Mouse (Mus musculus) testis, postnatal 10 days (tissue): Measurements from ENCODE around the gene Dicer1.

ENCODE experiments used
- DNase-seq: peaks from one replicate; pipeline ENCODE4 v3.0.0; 2021; ENCODE audit warnings: low spot score

Dicer1 gene

DNA sequence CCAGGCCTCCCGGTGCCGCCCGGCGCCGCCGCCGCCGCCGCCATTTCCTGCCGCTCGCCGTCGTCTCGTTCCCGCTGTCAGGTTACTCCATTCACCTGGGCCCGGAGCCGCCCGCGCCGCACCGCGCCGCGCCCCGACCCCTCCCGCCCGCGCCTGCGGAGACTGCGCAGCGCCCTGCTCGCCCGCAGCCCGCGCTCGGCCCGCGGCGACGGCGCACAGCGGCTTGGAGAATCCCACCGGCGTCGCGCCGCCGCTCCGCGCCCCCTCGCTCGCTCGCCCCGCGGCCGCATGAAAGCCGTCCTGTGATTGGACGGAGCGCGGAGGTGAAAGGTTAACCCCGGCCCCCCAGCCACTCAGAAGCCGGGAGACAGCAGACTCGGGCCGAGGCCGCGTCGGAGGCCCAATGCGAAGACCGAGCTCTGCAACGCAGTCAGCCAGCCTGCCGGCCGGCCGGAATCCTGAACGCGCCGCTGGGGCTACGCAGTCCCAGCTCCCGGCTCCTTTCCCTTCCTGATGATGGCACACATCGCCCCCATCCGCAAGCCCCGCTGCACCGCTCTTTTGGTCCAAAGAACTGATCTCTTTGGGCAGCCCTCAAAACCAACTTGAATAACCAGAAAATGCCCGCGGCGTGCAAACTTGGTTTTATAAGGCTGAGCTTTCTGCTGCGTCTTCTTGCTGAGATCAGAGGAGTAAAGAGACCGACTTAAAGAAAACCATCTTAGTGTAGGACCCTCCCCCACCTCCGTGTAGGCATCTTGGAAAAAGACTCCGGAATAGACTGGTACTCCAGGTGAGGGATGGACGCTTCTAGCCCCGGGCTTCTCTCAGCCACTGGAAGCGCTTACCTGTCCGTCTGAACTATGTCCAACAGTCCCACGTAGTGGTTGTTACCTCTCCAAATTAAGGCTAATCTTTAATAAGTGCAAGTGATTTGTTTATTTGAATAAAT is at the start of gene Dicer1:
Gene Dicer1, minus strand, starts transcription at position 139 of the 952 bp plus-strand sequence.
- DNase-seq: peak; percentile 99

DNA sequence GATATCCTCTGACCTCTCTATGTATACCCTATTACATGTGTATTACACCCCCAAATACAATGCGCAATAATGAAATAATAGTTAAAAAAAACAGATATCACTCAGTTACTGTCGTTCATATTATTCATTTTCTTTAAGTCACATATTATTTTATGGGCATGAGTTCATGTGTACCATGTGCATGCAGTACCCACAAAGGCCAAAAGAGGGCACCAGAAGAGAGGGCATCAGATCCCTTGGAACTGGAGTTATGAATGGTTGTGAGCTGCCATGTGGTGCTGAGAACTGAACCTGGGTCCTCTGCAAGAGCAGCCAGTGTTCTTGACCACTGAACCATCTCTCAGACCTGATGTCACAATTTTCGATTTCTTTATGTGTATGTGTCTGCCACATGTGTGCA is 47.6 kb upstream of the Dicer1 start:
- DNase-seq: no peak

DNA sequence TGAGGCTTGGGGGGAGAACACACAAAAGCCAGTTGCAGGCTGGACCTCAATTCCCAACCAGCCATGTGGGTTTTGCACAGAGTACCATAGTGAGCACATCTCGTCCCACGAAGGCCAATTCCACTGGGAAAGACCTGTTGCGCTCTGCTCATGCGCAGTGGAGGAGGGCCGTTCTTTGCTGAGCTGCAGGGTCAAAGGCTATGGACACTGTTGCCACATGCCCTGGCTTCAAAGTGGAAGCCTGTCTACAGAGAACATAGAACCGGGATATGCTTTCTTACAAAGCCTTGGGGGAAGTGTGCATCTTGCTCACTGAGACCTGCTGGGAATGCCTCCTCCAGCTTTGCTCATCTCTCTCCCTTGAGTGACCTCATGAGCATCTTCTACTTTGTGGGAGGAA is 46.2 kb upstream of the Dicer1 start:
- no peak for DNase-seq

DNA sequence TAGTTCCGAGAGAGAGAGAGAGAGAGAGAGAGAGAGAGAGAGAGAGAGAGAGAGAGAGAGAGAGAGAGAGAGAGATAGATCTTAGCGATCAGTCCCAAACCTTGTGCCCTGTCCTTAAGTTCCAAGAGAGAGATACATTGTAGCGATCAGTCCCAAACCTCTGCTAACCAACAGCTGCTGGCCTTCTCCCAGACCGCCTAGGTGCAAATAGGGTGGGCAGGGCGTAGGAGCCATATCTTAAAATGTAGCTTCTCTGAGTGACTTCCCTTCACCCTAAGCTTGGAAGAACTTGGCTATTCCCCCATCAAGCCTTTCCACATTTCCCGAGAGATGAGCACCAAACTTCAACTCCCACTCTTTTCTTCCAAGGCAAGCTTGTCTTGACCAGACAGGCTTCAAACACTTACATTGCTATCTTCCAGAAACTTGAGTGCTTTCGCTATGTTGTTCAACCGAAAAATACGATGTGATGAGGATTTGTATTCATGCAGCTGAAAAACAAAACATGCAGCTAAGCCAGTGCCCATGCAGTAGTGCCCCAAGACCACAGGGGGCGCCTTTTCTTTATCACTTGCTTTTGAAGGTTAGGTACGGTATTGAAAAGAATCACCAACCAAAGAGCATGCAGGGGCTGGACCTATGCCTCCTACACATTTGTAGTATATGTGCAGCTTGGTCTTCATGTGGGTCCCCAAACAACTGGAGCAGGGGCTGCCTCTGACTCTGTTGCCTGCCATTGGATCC is 45.1 kb upstream of the Dicer1 start:
- peak; percentile 70 for DNase-seq

DNA sequence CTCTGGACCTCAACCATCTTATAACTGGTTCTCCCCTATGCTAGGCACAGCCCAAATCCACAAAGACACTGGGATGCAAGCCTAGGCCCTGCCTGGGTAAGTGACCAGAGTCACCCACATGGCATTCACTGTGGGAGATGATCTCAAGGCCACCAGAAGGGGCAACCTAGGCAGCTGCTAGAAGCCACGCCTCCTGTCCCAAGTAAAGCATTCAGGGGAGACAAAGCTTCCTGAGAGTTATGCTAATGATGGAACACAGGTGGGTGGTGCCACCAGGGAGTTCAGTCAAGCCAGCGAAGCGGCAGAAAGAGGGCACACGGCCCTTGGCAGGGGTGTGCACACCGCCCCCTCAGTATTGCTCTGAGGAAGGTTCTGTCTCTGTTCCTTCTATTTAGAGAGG is 43.2 kb upstream of the Dicer1 start:
- no peak for DNase-seq

DNA sequence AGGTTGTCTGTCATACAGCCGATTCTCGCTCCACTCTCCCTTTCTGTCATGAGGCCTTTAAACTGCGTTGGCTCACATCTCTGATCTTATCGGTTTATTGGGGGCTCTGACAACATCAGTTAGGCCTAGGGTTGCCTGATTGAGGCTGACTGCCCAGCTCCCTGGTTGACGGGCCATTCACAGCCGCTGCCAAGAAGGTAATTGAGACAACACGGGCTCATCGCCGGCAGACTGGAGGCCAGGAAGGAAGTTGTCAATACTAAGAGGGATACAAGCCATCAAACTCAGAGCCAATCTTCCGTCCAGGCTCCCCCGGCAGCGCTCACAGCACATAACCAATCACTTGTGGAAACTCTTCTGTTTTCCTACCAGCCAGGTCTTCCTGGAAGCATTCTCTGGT is 41.7 kb upstream of the Dicer1 start:
- DNase-seq: no peak

DNA sequence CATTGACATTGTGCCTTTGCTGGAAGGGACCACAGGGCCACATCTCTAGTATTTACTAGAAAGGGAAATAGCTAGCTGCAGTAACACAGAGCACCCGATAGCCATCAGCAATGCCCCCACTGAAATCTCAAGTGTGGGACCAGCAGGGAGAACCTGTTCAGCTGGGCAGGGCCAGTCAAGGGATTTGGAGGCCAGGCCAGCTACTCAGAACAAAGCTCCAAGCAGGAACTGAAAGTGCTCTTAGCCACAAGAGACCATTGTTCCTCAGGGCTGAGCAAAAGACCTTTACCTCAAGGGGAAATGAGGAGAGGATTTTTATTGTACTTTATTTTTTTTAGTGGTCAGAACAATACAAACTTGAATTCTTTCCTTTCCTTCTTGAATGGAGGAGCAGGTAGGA is 25.9 kb upstream of the Dicer1 start:
- no peak for DNase-seq

DNA sequence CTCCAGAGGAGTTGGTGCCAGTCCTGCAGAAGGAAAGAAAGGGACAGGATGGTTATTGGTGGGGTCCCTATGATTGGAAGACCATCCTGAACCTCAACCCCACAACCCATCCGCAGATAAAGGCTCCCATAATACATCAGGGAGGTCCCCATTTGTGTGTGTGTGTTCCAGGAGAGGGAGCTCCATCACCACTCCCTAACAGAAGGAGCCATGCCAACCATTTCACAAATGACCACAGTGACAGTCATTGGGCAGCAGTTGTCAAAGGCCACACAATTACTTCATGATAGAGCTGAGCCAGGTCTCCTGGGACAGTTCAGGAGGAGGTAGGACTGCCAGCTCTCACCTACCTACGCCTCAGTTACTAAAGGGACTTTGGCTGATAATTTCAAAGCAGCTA is 20.2 kb upstream of the Dicer1 start:
- DNase-seq: no peak

DNA sequence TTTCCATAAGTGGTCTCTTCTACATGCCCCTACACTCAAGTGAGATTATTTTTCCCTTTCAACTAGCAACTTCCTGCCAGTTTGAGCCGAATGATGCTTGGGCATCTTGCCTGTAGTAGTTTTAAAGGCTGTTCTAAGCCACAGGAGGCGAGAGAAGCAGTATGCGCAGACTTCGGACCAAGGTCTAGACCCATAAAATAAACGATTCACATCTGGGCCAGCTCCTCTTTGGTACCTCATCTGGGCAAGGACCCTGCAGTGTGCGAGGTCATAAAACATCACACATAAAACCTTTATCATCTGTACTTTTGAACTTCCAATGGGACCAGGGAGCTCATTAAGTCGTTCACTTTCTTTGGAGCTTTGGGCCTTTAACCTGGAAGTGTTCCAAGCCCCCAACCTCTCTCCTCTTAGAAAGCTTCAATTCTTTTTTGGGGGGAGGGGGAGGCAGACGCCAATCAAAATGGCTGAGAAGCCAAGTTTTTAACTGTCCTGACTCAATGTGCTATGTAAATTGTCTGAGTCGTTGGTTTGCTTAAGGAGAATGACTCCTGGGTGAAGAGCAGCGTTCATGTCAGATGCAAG is 17.5 kb upstream of the Dicer1 start:
- no peak for DNase-seq

DNA sequence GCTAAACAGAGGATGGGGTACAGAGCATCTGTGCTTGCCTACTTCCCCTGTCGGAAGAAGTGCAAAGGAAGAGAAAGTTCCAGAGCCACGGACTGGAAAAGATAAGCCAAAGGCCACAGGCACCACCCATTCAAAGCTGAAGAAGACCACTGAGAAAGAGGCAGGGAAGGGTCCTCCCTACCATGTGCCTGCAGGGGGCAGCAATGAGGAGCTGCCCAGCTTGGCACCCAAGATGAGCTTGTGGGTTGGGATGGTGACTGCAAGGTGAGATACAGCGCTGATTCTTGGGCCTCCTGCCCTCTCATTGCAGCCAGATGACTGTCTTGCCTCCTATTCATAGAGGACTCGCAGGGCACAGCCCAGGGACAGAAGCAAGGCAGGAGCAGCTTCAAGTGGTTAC is 15.4 kb upstream of the Dicer1 start:
- DNase-seq: no peak

DNA sequence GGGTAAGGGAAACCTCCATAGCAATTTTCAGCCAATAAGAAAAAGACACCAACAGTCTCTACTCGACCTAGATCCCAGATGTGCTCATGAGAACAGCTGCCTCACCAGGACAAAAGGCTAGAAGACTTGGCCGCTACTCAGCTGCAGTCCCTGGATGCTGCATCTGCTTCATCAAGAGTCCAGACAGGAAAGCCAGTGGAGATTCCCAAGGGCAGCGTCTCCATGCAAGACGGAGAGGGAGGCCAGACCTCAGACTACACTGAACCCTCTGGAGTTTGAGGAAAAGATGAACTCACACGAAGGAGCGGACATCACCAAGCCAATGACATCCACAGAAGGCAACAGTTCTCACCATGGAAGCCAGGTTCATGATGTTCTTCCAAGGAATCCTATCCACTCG is 14.0 kb upstream of the Dicer1 start:
- DNase-seq: no peak

DNA sequence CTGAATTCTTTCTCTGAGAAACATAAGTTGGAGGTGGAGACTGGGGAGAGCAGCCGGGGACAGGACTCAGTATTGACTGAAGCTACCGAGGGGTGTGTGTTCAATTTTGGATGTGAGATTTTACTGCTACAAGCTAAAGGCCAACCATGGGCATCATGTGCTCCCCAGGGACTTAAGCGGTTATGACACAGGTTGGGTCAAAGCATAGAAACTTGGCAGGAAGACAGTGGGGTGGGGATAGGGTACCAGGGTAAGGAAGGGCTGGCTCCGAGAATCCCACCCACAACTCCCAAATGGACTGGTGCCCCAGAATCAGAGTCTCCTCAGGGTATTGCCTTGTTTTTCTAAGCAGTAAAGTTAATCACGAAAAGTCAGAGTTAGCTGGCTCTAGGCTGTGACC is 13.4 kb upstream of the Dicer1 start:
- no peak for DNase-seq

DNA sequence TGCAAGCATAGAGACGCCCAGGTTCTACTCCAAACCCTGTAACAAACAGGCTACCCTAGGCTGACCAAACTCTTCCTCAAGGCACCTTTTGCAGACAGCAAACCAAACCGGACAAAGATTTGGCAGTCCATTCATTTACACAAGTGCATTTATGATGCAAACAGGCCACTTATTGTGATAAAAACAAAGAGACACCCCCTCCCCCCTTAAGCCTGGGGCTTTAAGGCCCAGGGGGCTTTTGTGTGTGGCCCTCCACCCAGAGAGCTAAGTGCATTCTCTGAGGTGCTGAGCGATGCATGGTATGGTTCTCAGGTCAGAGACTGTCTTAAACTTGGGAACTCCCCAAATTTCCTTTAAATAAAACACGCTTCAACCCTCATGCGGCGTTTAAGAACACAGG is 12.2 kb upstream of the Dicer1 start:
- no peak for DNase-seq

DNA sequence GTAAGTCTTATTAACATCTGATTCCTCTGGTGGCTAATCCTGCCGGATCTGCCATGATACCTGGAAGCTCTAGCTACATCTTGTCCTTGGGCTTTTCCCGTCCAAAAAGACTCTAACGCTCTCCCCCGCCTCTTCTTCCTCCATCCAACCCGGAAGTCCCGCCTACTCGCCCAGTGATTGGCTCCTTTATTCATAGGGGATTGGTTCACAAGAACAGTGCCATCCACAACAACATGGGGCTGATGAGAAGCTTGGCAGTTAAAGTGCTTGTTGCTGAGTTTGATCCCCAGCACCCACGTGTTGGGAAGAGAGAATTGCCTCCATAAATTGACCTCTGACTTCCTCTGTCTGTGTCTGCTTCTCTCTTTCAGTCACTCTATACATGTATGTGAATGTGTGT is 9.7 kb upstream of the Dicer1 start:
- DNase-seq: no peak

DNA sequence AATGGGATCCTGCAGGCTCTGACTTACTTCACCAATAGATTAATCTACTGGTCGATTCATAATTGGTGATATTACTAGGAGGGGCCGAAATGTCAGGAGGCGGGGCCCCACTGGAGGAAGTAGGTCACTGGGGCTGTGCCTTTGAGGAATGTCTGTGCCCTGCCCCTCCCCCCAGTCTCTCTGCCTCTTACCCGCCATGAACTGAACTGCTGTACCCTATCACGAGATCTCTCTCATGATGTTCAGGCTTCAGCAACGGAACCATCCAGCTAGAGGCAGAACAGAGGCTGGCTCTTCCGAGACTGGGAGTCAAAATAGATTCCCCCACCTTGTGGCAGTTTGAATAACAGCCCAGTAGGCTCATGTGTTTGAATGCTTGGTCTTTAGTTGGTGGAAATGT is 6.3 kb upstream of the Dicer1 start:
- DNase-seq: no peak

DNA sequence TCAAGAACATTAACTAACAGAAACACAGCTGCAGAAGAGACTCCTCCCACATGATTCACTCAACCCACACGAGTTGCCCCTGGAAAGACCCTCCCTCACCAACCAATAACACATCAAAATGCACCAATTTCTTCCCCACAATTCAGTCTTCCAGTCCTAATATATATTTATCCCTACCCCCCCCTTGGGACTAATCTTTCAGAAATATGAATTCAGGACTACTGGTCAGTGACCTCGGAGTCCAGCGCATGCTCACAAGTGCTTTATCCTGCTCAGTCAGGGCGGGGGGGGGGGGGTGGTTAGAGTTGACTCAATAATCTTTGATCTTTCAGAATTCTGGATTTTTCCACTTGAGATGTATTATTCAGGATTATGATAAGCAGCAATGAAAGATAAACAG is 1.9 kb upstream of the Dicer1 start:
- no peak for DNase-seq

DNA sequence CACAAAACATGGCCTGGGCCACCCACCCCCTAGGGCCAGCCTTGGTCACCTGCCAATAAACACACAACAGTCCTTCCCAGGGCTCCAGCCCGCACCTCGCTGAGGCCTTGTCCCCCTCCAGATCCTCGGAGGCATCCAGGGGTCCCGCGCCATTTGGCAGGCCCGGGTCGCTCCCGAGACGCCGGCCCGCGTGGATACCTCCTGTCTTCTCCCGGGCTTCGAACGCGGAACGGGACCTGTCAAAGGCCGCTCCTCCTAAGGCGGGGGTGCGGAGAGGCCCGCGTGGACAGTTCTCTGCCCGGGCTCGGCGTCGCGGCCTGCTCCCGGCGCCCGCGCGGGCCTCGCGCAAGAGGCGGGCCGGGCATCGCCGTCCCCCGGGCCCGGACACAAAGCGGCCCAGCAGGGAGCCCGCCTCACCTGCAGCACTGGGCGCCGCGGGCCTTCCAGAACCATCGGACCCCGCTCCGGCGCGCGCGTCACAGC is 380 bp downstream of the Dicer1 start:
- peak; percentile 71 for DNase-seq

DNA sequence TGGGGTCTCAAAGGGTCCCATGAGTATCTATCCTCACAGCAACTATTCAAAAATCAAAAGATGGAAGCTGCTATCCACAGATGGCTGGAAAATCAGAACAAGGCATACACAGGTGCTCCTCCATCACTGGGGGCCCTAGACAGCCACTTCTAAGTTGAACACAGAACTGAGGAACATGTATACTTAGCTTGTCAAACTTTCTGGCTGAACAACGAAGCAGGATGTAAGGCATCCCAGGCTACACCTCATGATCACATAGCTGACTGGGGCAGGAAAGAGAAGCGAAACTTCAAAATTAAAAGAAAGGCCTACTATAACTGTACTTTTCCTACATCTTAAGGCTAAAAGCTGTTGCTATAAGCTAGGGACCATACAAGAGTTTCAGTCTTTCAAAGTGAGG is 2.8 kb downstream of the Dicer1 start:
- no peak for DNase-seq

DNA sequence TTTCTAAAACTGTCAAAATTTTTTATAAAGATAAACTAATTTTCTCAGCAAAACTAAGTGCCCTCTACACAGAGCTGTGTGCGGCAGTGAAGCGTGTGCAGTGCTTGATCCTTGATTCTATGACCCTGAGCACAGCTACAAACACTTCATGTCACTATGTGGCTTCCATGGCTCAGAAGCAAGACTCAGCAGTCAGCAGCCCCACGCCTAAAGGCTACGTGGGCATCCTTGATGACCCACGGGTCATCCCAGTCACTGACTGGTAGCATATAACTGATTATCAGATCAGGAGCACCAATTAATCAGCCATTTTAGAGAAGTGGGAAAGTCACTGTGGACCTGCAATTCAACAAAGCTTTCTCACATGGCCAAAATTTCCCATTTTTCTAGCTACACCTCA is 4.5 kb downstream of the Dicer1 start:
- no peak for DNase-seq

DNA sequence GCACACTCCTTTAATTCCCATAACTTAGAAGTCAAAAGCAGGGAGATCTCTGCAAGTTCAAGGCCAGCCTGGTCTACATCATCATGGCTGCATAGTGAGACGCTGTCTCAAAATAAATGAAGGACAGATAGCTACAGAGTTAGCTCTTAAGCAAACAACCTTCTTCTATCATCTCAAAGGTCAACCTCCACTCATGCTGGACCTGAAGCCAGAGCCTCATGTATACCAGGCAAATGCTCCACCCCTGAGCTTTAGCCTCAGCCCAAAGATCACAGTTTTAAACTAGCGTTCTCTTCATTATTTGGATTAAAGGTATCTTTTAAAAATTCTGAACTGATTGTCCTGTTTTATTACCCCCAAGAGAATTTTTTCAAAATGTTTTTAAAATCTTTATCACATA is 5.2 kb downstream of the Dicer1 start:
- no peak for DNase-seq

DNA sequence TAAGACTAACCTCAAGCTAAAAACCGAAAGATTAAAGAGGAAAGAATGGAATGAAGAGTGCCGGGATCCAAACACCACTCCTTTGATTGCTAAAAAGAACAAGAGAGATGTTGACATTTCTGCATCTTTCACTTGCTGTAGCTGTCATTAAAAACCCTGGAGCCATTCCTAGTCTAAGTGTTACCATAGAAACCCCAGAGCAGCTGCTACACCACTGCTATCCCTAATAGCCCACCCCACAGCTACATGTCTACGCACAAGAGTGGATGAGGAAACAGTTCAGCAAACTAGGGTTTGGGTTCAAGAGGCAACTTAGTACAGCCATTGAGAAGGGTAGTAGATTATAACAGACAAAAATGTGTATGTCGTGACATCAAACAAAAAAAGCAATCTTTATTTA is 8.1 kb downstream of the Dicer1 start:
- no peak for DNase-seq

DNA sequence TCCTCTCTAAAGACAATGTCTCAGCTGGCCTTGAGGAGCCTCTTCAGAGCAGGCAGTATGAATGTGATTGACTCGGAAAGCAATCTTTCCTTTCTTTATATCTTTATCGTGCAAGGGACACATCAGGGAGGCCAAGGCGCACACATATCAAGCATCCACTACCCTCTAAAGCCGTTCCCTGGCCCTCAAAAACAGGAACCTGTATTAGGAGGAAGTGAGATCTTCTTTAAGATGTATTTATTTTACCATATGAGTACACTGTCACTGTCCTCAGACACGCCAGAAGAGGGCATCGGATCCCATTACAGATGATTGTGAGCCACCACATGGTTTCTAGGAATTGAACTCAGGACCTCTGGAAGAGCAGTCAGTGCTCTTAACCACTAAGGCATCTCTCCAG is 9.5 kb downstream of the Dicer1 start:
- DNase-seq: no peak
